Mouse (Mus musculus) embryonic facial prominence, embryonic 13.5 days (tissue): ENCODE data around the gene Ptprr. TPM values are rescaled to one million over a fixed set of nuclear protein-coding genes. Genes with fewer than 3 reads are reported as not detected.

ENCODE experiments used
- ATAC-seq: fragments of 200-750 bp; cut with Nextera tagmentation; 2 replicates; pipeline ENCODE4 v1.8.0; 2017; ENCODE audit warnings: low read depth; ENCODE audit not compliant: insufficient number of reproducible peaks, insufficient read depth, low FRiP score, low TSS enrichment
- H3K27ac ChIP-seq: fragments of 300-500 bp; sonication (generic); 2 replicates; pipeline ENCODE4 v1.5.1; 2015; ENCODE audit warnings: moderate library complexity, mild to moderate bottlenecking, inconsistent platforms
- H3K27me3 ChIP-seq: fragments of 300-500 bp; sonication (generic); 2 replicates; pipeline ENCODE4 v1.6.1; 2015; ENCODE audit warnings: mild to moderate bottlenecking, inconsistent platforms
- H3K36me3 ChIP-seq: fragments of 300-500 bp; sonication (generic); 2 replicates; pipeline ENCODE4 v1.6.1; 2015; ENCODE audit warnings: mild to moderate bottlenecking, inconsistent platforms
- H3K4me1 ChIP-seq: fragments of 300-500 bp; sonication (generic); 2 replicates; pipeline ENCODE4 v1.6.1; 2015; ENCODE audit warnings: inconsistent platforms
- H3K4me2 ChIP-seq: fragments of 300-500 bp; sonication (generic); 2 replicates; pipeline ENCODE4 v1.6.1; 2015; ENCODE audit warnings: moderate library complexity, mild to moderate bottlenecking, inconsistent platforms
- H3K4me3 ChIP-seq: fragments of 300-500 bp; sonication (generic); 2 replicates; pipeline ENCODE4 v1.5.1; 2015; ENCODE audit warnings: mild to moderate bottlenecking, inconsistent platforms
- H3K9ac ChIP-seq: fragments of 300-500 bp; sonication (generic); 2 replicates; pipeline ENCODE4 v1.6.1; 2015; ENCODE audit warnings: mild to moderate bottlenecking, inconsistent platforms
- H3K9me3 ChIP-seq: fragments of 300-500 bp; sonication (generic); 2 replicates; pipeline ENCODE4 v1.6.1; 2016; ENCODE audit warnings: inconsistent platforms
- WGBS: fragments of 180-500 bp; shearing (Covaris S2); methylation state at CpG from one replicate; pipeline ENCODE4 v1.1.7; 2015; ENCODE audit warnings: mixed read lengths; 5-methylcytosine and 5-hydroxymethylcytosine counted together
- polyA plus RNA-seq: library from polyadenylated mRNA; unstranded; fragments of >200 nt; fragmentation: Nextera tagmentation; extraction: Ambion mirVana; gene quantifications from 2 replicates; pipeline ENCODE4 v1.2.1, GENCODE M21; 2015

Ptprr gene
- polyA plus RNA-seq: 2.1 and 2.4 TPM in 2 replicates

GRCm38 (mm10) chr10:116017845-116018479 is at the start of gene Ptprr:
Gene Ptprr, plus strand, starts transcription at chr10:116018213.
- Histone ChIP-seq H3K9ac (0 out of 2 replicates have a peak within 1 kb of the TSS, but pooled peaks have one; percentile 37), H3K4me3 (peak within 1 kb of the TSS; percentile 41), H3K27ac (no peak within 1 kb of the TSS), H3K4me1 (peaks cover 22% of the 10 kb centered on the region), H3K27me3 (peaks cover 13% of the 10 kb centered on the region), H3K9me3 (no peaks in the 10 kb centered on the region), H3K36me3 (no peaks in the 10 kb centered on the region), H3K4me2 (peak within 1 kb of the TSS; percentile 64)
- peak; percentile 85 for ATAC-seq
- WGBS: 1% methylated on average over 19 of the region's 19 CpGs

- Histone ChIP-seq H3K27me3 (no peaks in the 10 kb centered on the region), H3K36me3 (no peaks in the 10 kb centered on the region), H3K4me3 (no peak overlapping the region), H3K4me1 (peaks cover 14% of the 10 kb centered on the region), H3K9ac (no peak overlapping the region), H3K9me3 (no peaks in the 10 kb centered on the region), H3K4me2 (peak overlapping the region; percentile 28), H3K27ac (no peak overlapping the region)
- WGBS: 36% methylated on average over 7 of the region's 7 CpGs
- ATAC-seq: no peak
Measured at GRCm38 (mm10) chr10:115976345-115976744, 41.7 kb upstream of the Ptprr start.

- Histone ChIP-seq H3K27ac (no peak overlapping the region), H3K4me2 (no peak overlapping the region), H3K36me3 (no peaks in the 10 kb centered on the region), H3K4me1 (peaks cover 14% of the 10 kb centered on the region), H3K4me3 (no peak overlapping the region), H3K27me3 (no peaks in the 10 kb centered on the region), H3K9me3 (no peaks in the 10 kb centered on the region), H3K9ac (no peak overlapping the region)
- 19% methylated on average over 7 of the region's 7 CpGs for WGBS
- ATAC-seq: no peak; the same call in 1 of the 2 replicates
Measured at GRCm38 (mm10) chr10:115978992-115979391, 39.0 kb upstream of the Ptprr start.

GRCm38 (mm10) chr10:115980018-115980417 is 38.0 kb upstream of the Ptprr start:
- no peak overlapping the region for H3K27ac ChIP-seq
- 59% methylated on average over 2 of the region's 2 CpGs for WGBS

GRCm38 (mm10) chr10:115984308-115984707 is 33.7 kb upstream of the Ptprr start:
- Histone ChIP-seq H3K27me3 (no peaks in the 10 kb centered on the region), H3K4me1 (peaks cover 4% of the 10 kb centered on the region; the same call in 1 of the 2 replicates), H3K9ac (no peak overlapping the region), H3K27ac (no peak overlapping the region), H3K9me3 (no peaks in the 10 kb centered on the region), H3K4me3 (no peak overlapping the region), H3K4me2 (no peak overlapping the region), H3K36me3 (no peaks in the 10 kb centered on the region)
- 65% methylated on average over 6 of the region's 6 CpGs for WGBS
- ATAC-seq: no peak

More at GRCm38 (mm10) chr10:115980018-115980417, 38.0 kb upstream of the Ptprr start:
- no peak overlapping the region for H3K9ac ChIP-seq
- H3K4me1 ChIP-seq: peaks cover 14% of the 10 kb centered on the region
- no peak overlapping the region for H3K4me3 ChIP-seq
- H3K27me3 ChIP-seq: no peaks in the 10 kb centered on the region
- H3K9me3 ChIP-seq: no peaks in the 10 kb centered on the region
- H3K36me3 ChIP-seq: no peaks in the 10 kb centered on the region
- no peak for ATAC-seq
- no peak overlapping the region for H3K4me2 ChIP-seq

- Histone ChIP-seq H3K27ac (no peak overlapping the region), H3K27me3 (no peaks in the 10 kb centered on the region), H3K36me3 (no peaks in the 10 kb centered on the region), H3K4me2 (no peak overlapping the region), H3K4me3 (no peak overlapping the region), H3K9me3 (no peaks in the 10 kb centered on the region), H3K9ac (no peak overlapping the region), H3K4me1 (peaks cover 4% of the 10 kb centered on the region)
- WGBS: 68% methylated on average over 8 of the region's 8 CpGs
- ATAC-seq: no peak
Measured at GRCm38 (mm10) chr10:116001838-116002237, 16.2 kb upstream of the Ptprr start.

GRCm38 (mm10) chr10:116006675-116007074 is 11.3 kb upstream of the Ptprr start:
- peak overlapping the region; percentile 33 for H3K4me2 ChIP-seq
- H3K4me1 ChIP-seq: peaks cover 9% of the 10 kb centered on the region
- H3K4me3 ChIP-seq: no peak overlapping the region
- H3K9me3 ChIP-seq: no peaks in the 10 kb centered on the region
- ATAC-seq: no peak
- no peak overlapping the region for H3K27ac ChIP-seq
- WGBS: 29% methylated on average over 6 of the region's 6 CpGs
- no peak overlapping the region for H3K9ac ChIP-seq
- no peaks in the 10 kb centered on the region for H3K27me3 ChIP-seq
- no peaks in the 10 kb centered on the region for H3K36me3 ChIP-seq

- H3K4me1 ChIP-seq: peaks cover 22% of the 10 kb centered on the region
- no peak overlapping the region for H3K27ac ChIP-seq
- no peaks in the 10 kb centered on the region for H3K9me3 ChIP-seq
- H3K36me3 ChIP-seq: no peaks in the 10 kb centered on the region
- ATAC-seq: 0 out of 2 replicates have a peak, but pooled peaks have one; percentile 22
- H3K4me3 ChIP-seq: peak overlapping the region; percentile 41
- 0 out of 2 replicates have a peak overlapping the region, but pooled peaks have one; percentile 16 for H3K9ac ChIP-seq
- H3K4me2 ChIP-seq: peak overlapping the region; percentile 64
- H3K27me3 ChIP-seq: peaks cover 13% of the 10 kb centered on the region
- WGBS: 1% methylated on average over 17 of the region's 17 CpGs
Measured at GRCm38 (mm10) chr10:116018480-116018891, 473 bp downstream of the Ptprr start.

GRCm38 (mm10) chr10:116019086-116019860 is 1.3 kb downstream of the Ptprr start:
- H3K4me3 ChIP-seq: peak overlapping the region; percentile 41
- peak overlapping the region; percentile 64 for H3K4me2 ChIP-seq
- no peak for ATAC-seq
- peaks cover 13% of the 10 kb centered on the region for H3K27me3 ChIP-seq
- peaks cover 22% of the 10 kb centered on the region for H3K4me1 ChIP-seq
- no peak overlapping the region for H3K27ac ChIP-seq
- no peaks in the 10 kb centered on the region for H3K9me3 ChIP-seq
- 11% methylated on average over 20 of the region's 20 CpGs for WGBS
- no peaks in the 10 kb centered on the region for H3K36me3 ChIP-seq
- H3K9ac ChIP-seq: no peak overlapping the region

- 32% methylated on average over 3 of the region's 3 CpGs for WGBS
- ATAC-seq: no peak
Measured at GRCm38 (mm10) chr10:116021081-116021480, 3.1 kb downstream of the Ptprr start.

GRCm38 (mm10) chr10:116038150-116038549 is 20.1 kb downstream of the Ptprr start:
- Histone ChIP-seq H3K27ac (no peak overlapping the region), H3K9me3 (no peaks in the 10 kb centered on the region; the same call in 1 of the 2 replicates), H3K4me3 (no peak overlapping the region), H3K9ac (no peak overlapping the region), H3K4me2 (no peak overlapping the region), H3K4me1 (no peaks in the 10 kb centered on the region), H3K36me3 (no peaks in the 10 kb centered on the region), H3K27me3 (no peaks in the 10 kb centered on the region)
- no peak for ATAC-seq
- 68% methylated on average over 1 of the region's 1 CpGs for WGBS

More at GRCm38 (mm10) chr10:116021081-116021480, 3.1 kb downstream of the Ptprr start:
- peaks cover 22% of the 10 kb centered on the region for H3K4me1 ChIP-seq
- H3K9ac ChIP-seq: no peak overlapping the region
- H3K9me3 ChIP-seq: no peaks in the 10 kb centered on the region
- H3K4me2 ChIP-seq: no peak overlapping the region
- H3K27me3 ChIP-seq: peaks cover 13% of the 10 kb centered on the region
- H3K36me3 ChIP-seq: no peaks in the 10 kb centered on the region
- H3K27ac ChIP-seq: no peak overlapping the region
- no peak overlapping the region for H3K4me3 ChIP-seq
